Mouse (Mus musculus) stomach, embryonic 16.5 days (tissue): Measurements from ENCODE around the gene Add2. TPM values are rescaled to one million over a fixed set of nuclear protein-coding genes. Genes with fewer than 3 reads are reported as not detected.

ENCODE experiments used
- ATAC-seq: fragments of 200-750 bp; cut with Nextera tagmentation; 2 replicates; pipeline ENCODE4 v1.8.0; 2017; ENCODE audit warnings: moderate number of reproducible peaks, moderate TSS enrichment; ENCODE audit not compliant: insufficient read depth, low FRiP score
- H3K27ac ChIP-seq: fragments of 300-500 bp; sonication (generic); 2 replicates; pipeline ENCODE4 v1.5.1; 2014; ENCODE audit warnings: low read length
- H3K27me3 ChIP-seq: fragments of 300-500 bp; sonication (generic); 2 replicates; pipeline ENCODE4 v1.6.1; 2014; ENCODE audit warnings: low read length, control low read depth, mixed read lengths; ENCODE audit not compliant: control insufficient read depth, insufficient read depth
- H3K36me3 ChIP-seq: fragments of 300-500 bp; sonication (generic); 2 replicates; pipeline ENCODE4 v1.6.1; 2014; ENCODE audit warnings: low read length; ENCODE audit not compliant: control insufficient read depth, insufficient read depth
- H3K4me1 ChIP-seq: fragments of 300-500 bp; sonication (generic); 2 replicates; pipeline ENCODE4 v1.6.1; 2014; ENCODE audit warnings: low read length, control low read depth, mixed read lengths; ENCODE audit not compliant: control insufficient read depth, insufficient read depth
- H3K4me2 ChIP-seq: fragments of 300-500 bp; sonication (generic); 2 replicates; pipeline ENCODE4 v1.6.1; 2014; ENCODE audit warnings: low read depth, low read length, mixed read lengths
- H3K4me3 ChIP-seq: fragments of 300-500 bp; sonication (generic); replicated peaks from 2 replicates; pipeline ENCODE4 v1.5.1; 2014; ENCODE audit warnings: mild to moderate bottlenecking, low read length
- H3K9ac ChIP-seq: fragments of 300-500 bp; sonication (generic); 2 replicates; pipeline ENCODE4 v1.6.1; 2014; ENCODE audit warnings: low read length
- H3K9me3 ChIP-seq: fragments of 300-500 bp; sonication (generic); replicated peaks from 2 replicates; pipeline ENCODE4 v1.6.1; 2016; ENCODE audit warnings: low read length, control low read depth; ENCODE audit not compliant: control insufficient read depth
- WGBS: fragments of 180-500 bp; shearing (Covaris S2); extraction: QIAGEN DNeasy Blood & Tissue Kit; methylation state at CpG from one replicate; pipeline ENCODE4 v1.1.7; 2014; 5-methylcytosine and 5-hydroxymethylcytosine counted together
- polyA plus RNA-seq: library from polyadenylated mRNA; unstranded; fragments of >200 nt; fragmentation: Nextera tagmentation; extraction: Ambion mirVana; gene quantifications from 2 replicates; pipeline ENCODE4 v1.2.1, GENCODE M21; 2015

Add2 gene
- polyA plus RNA-seq, 1 experiment from 2014 or later = 8.6 TPM

DNA sequence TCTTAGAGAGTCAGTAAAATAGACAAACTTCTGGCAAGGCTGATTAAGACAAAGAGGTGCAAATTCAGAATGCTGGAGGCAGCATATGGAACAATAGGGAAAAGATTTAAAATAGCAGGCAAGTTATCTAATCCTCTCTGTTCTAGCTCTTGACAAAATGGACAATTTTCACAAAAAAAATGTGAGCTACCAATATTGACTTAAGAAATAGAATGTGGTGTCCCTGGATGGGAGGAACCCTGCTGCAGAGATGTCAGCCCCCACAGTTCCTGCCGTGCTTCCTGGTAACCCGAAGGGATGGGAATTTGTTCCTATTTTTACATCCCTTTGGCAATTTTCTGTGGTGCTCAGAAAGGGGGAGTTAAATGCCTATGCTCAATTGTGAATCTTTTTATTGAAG lies 10.4 kb downstream of the Add2 start:
- Histone ChIP-seq H3K4me2 (no peak overlapping the region), H3K27ac (no peak overlapping the region), H3K4me3 (no peak overlapping the region), H3K9me3 (no peaks in the 10 kb centered on the region), H3K9ac (no peak overlapping the region), H3K4me1 (no peaks in the 10 kb centered on the region), H3K36me3 (no peaks in the 10 kb centered on the region), H3K27me3 (no peaks in the 10 kb centered on the region)
- no peak for ATAC-seq
- WGBS = 68% methylated on average over 2 of the region's 2 CpGs

DNA sequence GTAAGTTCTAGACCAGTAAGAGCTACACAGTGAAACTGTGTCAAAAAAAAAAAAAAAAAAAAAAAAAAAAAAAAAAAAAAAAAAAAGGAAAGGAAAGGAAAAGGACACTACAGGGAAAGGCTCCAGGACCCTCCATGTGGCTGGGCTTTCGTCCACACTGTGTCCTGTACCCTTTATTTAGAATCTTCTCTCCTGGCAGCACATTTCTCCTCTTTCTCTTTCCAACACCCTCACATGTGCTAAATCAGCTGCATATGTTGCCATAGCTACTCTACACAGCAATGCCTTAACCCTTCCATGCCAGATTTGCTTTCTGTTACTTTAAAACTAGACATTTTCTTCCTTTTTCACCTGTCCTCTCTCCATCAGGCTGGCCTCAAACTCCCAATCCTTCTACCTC lies 11.7 kb downstream of the Add2 start:
- 57% methylated on average over 1 of the region's 1 CpGs for WGBS
- no peak for ATAC-seq
- no peak overlapping the region for H3K27ac ChIP-seq
- no peaks in the 10 kb centered on the region for H3K36me3 ChIP-seq
- no peak overlapping the region for H3K4me2 ChIP-seq
- H3K4me3 ChIP-seq = no peak overlapping the region
- H3K27me3 ChIP-seq = no peaks in the 10 kb centered on the region
- H3K9ac ChIP-seq = no peak overlapping the region
- no peaks in the 10 kb centered on the region for H3K9me3 ChIP-seq
- no peaks in the 10 kb centered on the region for H3K4me1 ChIP-seq

DNA sequence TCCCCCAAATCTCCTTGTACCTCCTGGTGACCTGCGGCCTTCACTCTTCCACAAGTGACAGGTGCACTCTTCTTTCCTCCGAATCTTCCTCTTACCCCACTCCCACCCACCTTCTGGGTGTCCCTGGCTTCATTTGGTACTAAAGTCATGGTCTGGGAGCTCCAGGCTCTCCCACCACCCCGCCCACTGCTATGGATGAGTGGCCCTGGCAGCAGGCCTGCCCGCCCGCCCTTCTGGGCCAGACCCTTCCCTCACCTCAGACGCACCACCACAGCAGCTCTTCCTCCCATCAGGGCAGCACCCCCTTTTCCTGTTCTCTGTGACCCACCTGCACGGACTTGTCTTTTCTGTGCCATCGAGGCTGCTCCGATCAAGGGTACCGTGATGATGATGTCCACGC lies 19.0 kb downstream of the Add2 start:
- 89% methylated on average over 11 of the region's 11 CpGs for WGBS
- Histone ChIP-seq H3K9ac (no peak overlapping the region), H3K27ac (no peak overlapping the region), H3K9me3 (no peaks in the 10 kb centered on the region), H3K4me1 (no peaks in the 10 kb centered on the region), H3K4me2 (no peak overlapping the region), H3K27me3 (no peaks in the 10 kb centered on the region), H3K36me3 (no peaks in the 10 kb centered on the region), H3K4me3 (no peak overlapping the region)
- no peak for ATAC-seq

DNA sequence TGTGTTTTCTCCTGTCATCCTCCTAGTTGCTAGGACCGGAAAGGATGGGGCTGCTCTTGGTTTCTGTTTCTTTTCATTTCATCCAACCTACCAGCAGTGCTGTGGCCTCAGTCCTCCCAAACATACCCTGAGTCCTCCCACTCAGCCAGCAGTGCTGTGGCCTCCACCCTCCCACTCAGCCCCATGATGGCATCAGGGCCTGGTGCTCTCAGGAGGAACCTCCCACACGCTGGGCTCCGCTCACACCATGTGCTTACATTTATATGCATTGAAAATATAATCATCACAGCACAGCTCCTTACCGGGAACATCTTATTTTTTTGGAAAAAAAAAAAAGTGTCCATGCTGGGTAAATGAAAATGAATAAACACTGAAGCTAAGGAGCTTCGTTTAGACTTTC lies 20.0 kb downstream of the Add2 start:
- no peaks in the 10 kb centered on the region for H3K4me1 ChIP-seq
- WGBS = 68% methylated on average over 5 of the region's 5 CpGs
- H3K27me3 ChIP-seq = no peaks in the 10 kb centered on the region
- ATAC-seq = no peak
- no peak overlapping the region for H3K27ac ChIP-seq
- no peaks in the 10 kb centered on the region for H3K36me3 ChIP-seq
- H3K9ac ChIP-seq = no peak overlapping the region
- no peaks in the 10 kb centered on the region for H3K9me3 ChIP-seq
- H3K4me2 ChIP-seq = no peak overlapping the region
- no peak overlapping the region for H3K4me3 ChIP-seq

DNA sequence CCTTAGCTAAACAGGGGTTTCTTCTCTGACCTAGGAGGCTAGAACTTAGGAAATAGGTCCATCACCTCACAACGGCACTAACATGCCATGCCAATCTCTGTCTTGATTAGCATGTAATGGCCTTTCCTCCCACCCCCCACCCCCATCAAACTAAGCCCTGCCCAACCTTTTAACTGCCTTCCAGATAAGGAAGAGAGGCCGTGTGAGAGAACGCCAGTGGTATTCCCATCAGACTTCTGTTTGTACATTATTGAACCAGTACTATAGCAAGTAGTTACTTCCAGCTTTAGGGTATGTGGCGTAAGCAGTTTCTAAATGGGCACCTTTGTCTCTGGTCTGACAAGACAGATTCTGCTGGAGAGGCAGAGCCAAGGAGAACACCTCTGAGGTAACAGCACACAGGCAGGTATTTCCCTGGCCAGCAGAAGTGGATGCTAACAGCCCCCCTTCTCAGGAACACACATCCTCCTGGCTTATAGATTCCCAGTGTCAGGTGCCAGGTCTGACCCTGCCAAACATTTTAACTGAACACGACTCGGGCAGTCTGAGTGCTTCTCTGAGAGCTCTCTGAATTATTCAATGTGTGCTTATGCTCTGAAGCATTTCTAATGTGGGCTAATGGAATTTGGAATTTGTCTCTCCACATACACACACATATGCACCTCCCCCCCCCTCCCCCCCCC lies 22.2 kb downstream of the Add2 start:
- no peak for ATAC-seq
- H3K27ac ChIP-seq = no peak overlapping the region
- no peaks in the 10 kb centered on the region for H3K9me3 ChIP-seq
- 46% methylated on average over 6 of the region's 6 CpGs for WGBS
- H3K9ac ChIP-seq = no peak overlapping the region
- no peak overlapping the region for H3K4me2 ChIP-seq
- H3K27me3 ChIP-seq = no peaks in the 10 kb centered on the region
- no peak overlapping the region for H3K4me3 ChIP-seq
- no peaks in the 10 kb centered on the region for H3K36me3 ChIP-seq
- no peaks in the 10 kb centered on the region for H3K4me1 ChIP-seq

- 26% methylated on average over 7 of the region's 7 CpGs for WGBS
These were observed 23.6 kb downstream of the Add2 start for GRCm38 (mm10) chr6:86052032-86052459.

GRCm38 (mm10) chr6:86052556-86052955 lies 24.1 kb downstream of the Add2 start:
- Histone ChIP-seq H3K9ac (no peak overlapping the region), H3K4me2 (no peak overlapping the region), H3K9me3 (no peaks in the 10 kb centered on the region), H3K27me3 (no peaks in the 10 kb centered on the region), H3K4me1 (no peaks in the 10 kb centered on the region), H3K27ac (no peak overlapping the region), H3K36me3 (no peaks in the 10 kb centered on the region), H3K4me3 (no peak overlapping the region)
- 20% methylated on average over 4 of the region's 4 CpGs for WGBS
- no peak for ATAC-seq

More at GRCm38 (mm10) chr6:86052032-86052459, 23.6 kb downstream of the Add2 start:
- Histone ChIP-seq H3K27me3 (no peaks in the 10 kb centered on the region), H3K4me3 (no peak overlapping the region), H3K9me3 (no peaks in the 10 kb centered on the region), H3K4me2 (no peak overlapping the region), H3K27ac (no peak overlapping the region), H3K4me1 (no peaks in the 10 kb centered on the region), H3K9ac (no peak overlapping the region), H3K36me3 (no peaks in the 10 kb centered on the region)
- ATAC-seq = no peak

GRCm38 (mm10) chr6:86053099-86053498 lies 24.6 kb downstream of the Add2 start:
- no peaks in the 10 kb centered on the region for H3K36me3 ChIP-seq
- no peak overlapping the region for H3K4me2 ChIP-seq

DNA sequence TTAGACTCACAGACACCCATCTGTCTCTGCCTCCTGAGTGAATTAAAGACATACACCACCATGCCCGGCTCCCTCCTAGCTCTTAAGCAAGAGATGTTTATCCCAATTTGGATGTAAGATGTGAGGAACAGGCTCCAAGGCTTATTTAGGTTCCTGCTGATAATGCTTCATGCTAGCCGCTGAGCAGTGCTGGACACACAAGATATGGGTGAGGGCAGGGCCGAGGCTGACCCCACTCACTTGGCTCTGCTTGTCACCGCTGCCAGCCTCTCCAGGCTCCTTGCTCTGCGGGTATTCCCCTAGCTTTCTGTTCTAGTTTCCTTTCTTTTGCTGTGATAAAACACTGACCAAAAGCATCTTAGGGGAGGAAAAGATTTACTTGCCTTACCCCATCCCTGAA lies 25.1 kb downstream of the Add2 start:
- no peaks in the 10 kb centered on the region for H3K4me1 ChIP-seq
- WGBS = 58% methylated on average over 5 of the region's 5 CpGs

More at GRCm38 (mm10) chr6:86053099-86053498, 24.6 kb downstream of the Add2 start:
- no peak for ATAC-seq
- no peaks in the 10 kb centered on the region for H3K4me1 ChIP-seq
- H3K4me3 ChIP-seq = no peak overlapping the region
- 48% methylated on average over 4 of the region's 4 CpGs for WGBS
- no peaks in the 10 kb centered on the region for H3K9me3 ChIP-seq
- H3K9ac ChIP-seq = no peak overlapping the region
- no peak overlapping the region for H3K27ac ChIP-seq
- H3K27me3 ChIP-seq = no peaks in the 10 kb centered on the region

More for the DNA sequence above, 25.1 kb downstream of the Add2 start:
- ATAC-seq = no peak
- H3K27me3 ChIP-seq = no peaks in the 10 kb centered on the region
- no peak overlapping the region for H3K4me2 ChIP-seq
- H3K9me3 ChIP-seq = no peaks in the 10 kb centered on the region
- H3K27ac ChIP-seq = no peak overlapping the region
- no peaks in the 10 kb centered on the region for H3K36me3 ChIP-seq
- H3K4me3 ChIP-seq = no peak overlapping the region
- no peak overlapping the region for H3K9ac ChIP-seq
